Mouse (Mus musculus) ES-E14 (cell line): ENCODE data around the gene Vps33b.

ENCODE experiments used
- HCFC1 ChIP-seq: IDR thresholded peaks from 2 replicates; pipeline ENCODE4 v1.6.1; 2012; ENCODE audit warnings: low read length, inconsistent platforms, borderline replicate concordance; ENCODE audit not compliant: insufficient read depth
- MAFK ChIP-seq: IDR thresholded peaks from 2 replicates; pipeline ENCODE4 v1.6.1; 2014; ENCODE audit warnings: mild to moderate bottlenecking, low read depth, low read length, inconsistent platforms; ENCODE audit not compliant: insufficient read depth
- ZC3H11A ChIP-seq: IDR thresholded peaks from 2 replicates; pipeline ENCODE4 v1.6.1; 2012; ENCODE audit warnings: low read depth, mild to moderate bottlenecking, inconsistent platforms, low read length, borderline replicate concordance
- ZNF384 ChIP-seq: IDR thresholded peaks from 2 replicates; pipeline ENCODE4 v1.6.1; 2012; ENCODE audit warnings: low read depth, low read length, inconsistent platforms

DNA sequence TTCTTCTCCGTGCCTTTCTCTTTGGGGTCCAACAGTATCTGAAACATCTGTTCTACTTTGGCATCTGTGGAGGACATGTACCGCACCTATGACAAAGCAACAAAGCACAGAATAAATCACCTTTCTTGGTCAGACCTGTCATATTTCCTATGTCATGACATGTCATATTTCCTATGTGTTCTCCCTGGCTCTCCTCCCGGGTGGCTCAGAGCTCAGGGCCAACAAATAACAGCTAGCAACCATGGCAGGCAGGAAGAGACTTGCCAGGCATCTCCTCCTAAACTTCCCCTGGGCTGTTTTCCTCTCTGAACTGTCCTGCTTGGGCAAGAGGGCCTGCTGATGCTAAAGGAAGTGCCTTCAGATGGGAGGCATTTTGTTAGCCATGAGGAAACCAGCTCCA is 67.5 kb downstream of the Vps33b start:
- TF ChIP-seq ZC3H11A (no peak), HCFC1 (no peak), ZNF384 (no peak), MAFK (no peak)
